ENCODE assay signal across 25 mouse cellular contexts in genomic region chrX:71366973-71367372, GRCm38 (mm10). TPM values are rescaled to one million over a fixed set of nuclear protein-coding genes. Genes with fewer than 3 reads are reported as not detected.
A peak's percentile ranks its signal among the peaks of the same experiment; 100 is the strongest.
DNase-seq lines count a peak whose midpoint lies in the region; ATAC-seq and TF ChIP-seq lines count a peak whose summit lies in the region.
"Had no signal": no experiment of that assay in that cellular context is flagged by ENCODE, and none has a peak within 500 bp of the region (broad histone marks: within the 10 kb centered on the region; RNA-seq: fewer than 3 reads in every experiment).

No protein-coding gene starts in this region.

- no peak for DNase-seq in thymus, adult 2 months
- no peak for DNase-seq in thymus, adult 18-20 months
- DNase-seq in CH12.LX (ENCODE audit: extremely low read depth), result peak; percentile 26
- peak; percentile 34 for DNase-seq in splenic B cell, adult 2 months (ENCODE audit: low read depth, low spot score)
- DNase-seq: cerebellum, adult 9-10 months; gastrocnemius, postnatal 14 days; heart, adult 2 months; heart, postnatal 4 days; kidney, adult 2 months; kidney, postnatal 10 days; left cerebral cortex, postnatal 4 days; liver; right cerebral cortex, postnatal 4 days; thymus, postnatal 36 days had no signal

- dilution Hi-C loops in CH12.LX (cut with MboI; ENCODE audit: extremely low pct_ligation_motif_present, extremely low pct_unique_long_range_greater_than_20kb, low sequenced_read_pairs), result no loop called here

- TF ChIP-seq RAD21 in CH12.LX (IDR thresholded peaks at IDR 0.05; ENCODE audit: low read depth, low read length), result no peak

- peak overlapping the region; percentile 62; the same call in 1 of the 2 replicates for H3K27ac ChIP-seq in thymus, adult 2 months (ENCODE audit: control insufficient read depth, insufficient read depth, low read length)
- no peak overlapping the region; the same call in 1 of the 2 replicates for H3K27ac ChIP-seq in CH12.LX (ENCODE audit: insufficient read depth, low read depth)
- H3K27ac ChIP-seq in hindbrain, embryonic 13.5 days, result no peak overlapping the region
- no peak overlapping the region for H3K27ac ChIP-seq in forebrain, embryonic 12.5 days
- H3K27ac ChIP-seq: embryonic facial prominence, embryonic 13.5 days; forebrain, embryonic 15.5 days; heart, adult 2 months; layer of hippocampus, adult 2 months; midbrain, embryonic 15.5 days; stomach, embryonic 15.5 days had no signal

- no peak overlapping the region for H3K4me3 ChIP-seq in thymus, adult 2 months (ENCODE audit: control insufficient read depth, insufficient read depth, low read length)
- no peak overlapping the region for H3K4me3 ChIP-seq in CH12.LX (replicated peaks in 1 of 3; ENCODE audit: low read depth in 2 of 3, low read length in 2 of 3, poor library complexity in 1 of 3)
- no peak overlapping the region for H3K4me3 ChIP-seq in hindbrain, embryonic 13.5 days
- no peak overlapping the region for H3K4me3 ChIP-seq in forebrain, embryonic 12.5 days (replicated peaks)
- H3K4me3 ChIP-seq: embryonic facial prominence, embryonic 13.5 days; forebrain, embryonic 15.5 days; heart, adult 2 months; layer of hippocampus, adult 2 months; midbrain, embryonic 15.5 days; stomach, embryonic 15.5 days had no signal

- H3K27me3 ChIP-seq in thymus, adult 2 months (ENCODE audit: control insufficient read depth, insufficient read depth, low read length), result no peaks in the 10 kb centered on the region
- no peaks in the 10 kb centered on the region for H3K27me3 ChIP-seq in CH12.LX (replicated peaks)
- no peaks in the 10 kb centered on the region for H3K27me3 ChIP-seq in splenic B cell, adult 2 months (ENCODE audit: control insufficient read depth, insufficient read depth, low read length, poor library complexity, severe bottlenecking)
- H3K27me3 ChIP-seq in hindbrain, embryonic 13.5 days, result no peaks in the 10 kb centered on the region
- no peaks in the 10 kb centered on the region for H3K27me3 ChIP-seq in forebrain, embryonic 12.5 days
- H3K27me3 ChIP-seq: embryonic facial prominence, embryonic 13.5 days; forebrain, embryonic 15.5 days; midbrain, embryonic 15.5 days; stomach, embryonic 15.5 days had no signal

- H3K9ac ChIP-seq in CH12.LX (ENCODE audit: insufficient read depth, low read depth), result no peak overlapping the region; the same call in 1 of the 2 replicates
- no peak overlapping the region for H3K9ac ChIP-seq in hindbrain, embryonic 13.5 days
- no peak overlapping the region for H3K9ac ChIP-seq in forebrain, embryonic 12.5 days
- H3K9ac ChIP-seq: embryonic facial prominence, embryonic 13.5 days; forebrain, embryonic 15.5 days; midbrain, embryonic 15.5 days; stomach, embryonic 15.5 days had no signal

- no peaks in the 10 kb centered on the region; the same call in 1 of the 2 replicates for H3K79me2 ChIP-seq in CH12.LX (replicated peaks; ENCODE audit: control insufficient read depth, extremely low read depth, insufficient read depth, poor library complexity, severe bottlenecking)

- no peaks in the 10 kb centered on the region for H3K36me3 ChIP-seq in thymus, adult 2 months (ENCODE audit: control insufficient read depth, insufficient read depth, low read length)
- H3K36me3 ChIP-seq in CH12.LX (replicated peaks in 1 of 2; ENCODE audit: control insufficient read depth in 1 of 2, insufficient read depth in 1 of 2, low read length in 1 of 2), result peaks cover 0 to 5% of the 10 kb centered on the region in 2 experiments
- no peaks in the 10 kb centered on the region for H3K36me3 ChIP-seq in splenic B cell, adult 2 months (ENCODE audit: control insufficient read depth, insufficient read depth, low read length, poor library complexity, severe bottlenecking)
- H3K36me3 ChIP-seq in hindbrain, embryonic 13.5 days, result no peaks in the 10 kb centered on the region
- H3K36me3 ChIP-seq in forebrain, embryonic 12.5 days (replicated peaks), result no peaks in the 10 kb centered on the region
- H3K36me3 ChIP-seq: embryonic facial prominence, embryonic 13.5 days; forebrain, embryonic 15.5 days; midbrain, embryonic 15.5 days; stomach, embryonic 15.5 days had no signal

- no peak for TF ChIP-seq CTCF in thymus, adult 2 months (IDR thresholded peaks at IDR 0.05; ENCODE audit: borderline replicate concordance, control insufficient read depth, extremely low read depth, insufficient read depth, low read length, poor library complexity)
- TF ChIP-seq CTCF in CH12.LX (conservative IDR thresholded peaks at IDR 0.05 in 1 of 2, IDR thresholded peaks at IDR 0.05 in 1 of 2; ENCODE audit: low read depth in 2 of 2, low read length in 2 of 2), result no peak

- ATAC-seq in megakaryocyte, adult 5-6 weeks (ENCODE audit: poor library complexity, severe bottlenecking), result peak; percentile 27
- ATAC-seq in hindbrain, embryonic 13.5 days (ENCODE audit: low FRiP score), result no peak
- ATAC-seq in forebrain, embryonic 12.5 days (ENCODE audit: low FRiP score), result no peak
- ATAC-seq: forebrain, embryonic 15.5 days; hindbrain, embryonic 16.5 days; lung, postnatal 0 days; midbrain, embryonic 15.5 days had no signal

- TF ChIP-seq POLR2A in thymus, adult 2 months (IDR thresholded peaks at IDR 0.05; ENCODE audit: control insufficient read depth, extremely low read depth, insufficient read depth, low read length, poor library complexity), result no peak
- TF ChIP-seq POLR2A in CH12.LX (IDR thresholded peaks at IDR 0.05; ENCODE audit: low read depth, low read length), result no peak

- peak overlapping the region; percentile 38 for H3K4me2 ChIP-seq in CH12.LX (ENCODE audit: insufficient read depth, low read depth, poor library complexity, severe bottlenecking)
- H3K4me2 ChIP-seq in hindbrain, embryonic 13.5 days, result no peak overlapping the region
- H3K4me2 ChIP-seq in forebrain, embryonic 12.5 days, result no peak overlapping the region
- H3K4me2 ChIP-seq: embryonic facial prominence, embryonic 13.5 days; forebrain, embryonic 15.5 days; midbrain, embryonic 15.5 days; stomach, embryonic 15.5 days had no signal

- H3K4me1 ChIP-seq in thymus, adult 2 months (replicated peaks; ENCODE audit: control insufficient read depth, insufficient read depth, low read length), result peaks cover 6% of the 10 kb centered on the region
- H3K4me1 ChIP-seq in CH12.LX (ENCODE audit: control insufficient read depth in 1 of 2, insufficient read depth in 2 of 2), result peaks cover 0 to 17% of the 10 kb centered on the region in 2 experiments; a peak in 1 of 4 replicates
- H3K4me1 ChIP-seq in hindbrain, embryonic 13.5 days (replicated peaks), result no peaks in the 10 kb centered on the region
- no peaks in the 10 kb centered on the region for H3K4me1 ChIP-seq in forebrain, embryonic 12.5 days
- H3K4me1 ChIP-seq: embryonic facial prominence, embryonic 13.5 days; stomach, embryonic 15.5 days had no signal

- no peaks in the 10 kb centered on the region for H3K9me3 ChIP-seq in CH12.LX (replicated peaks; ENCODE audit: low read length)
- no peaks in the 10 kb centered on the region for H3K9me3 ChIP-seq in hindbrain, embryonic 13.5 days
- H3K9me3 ChIP-seq in forebrain, embryonic 12.5 days, result no peaks in the 10 kb centered on the region
- H3K9me3 ChIP-seq: embryonic facial prominence, embryonic 13.5 days; forebrain, embryonic 15.5 days; G1E; midbrain, embryonic 15.5 days; stomach, embryonic 15.5 days had no signal

- TF ChIP-seq EP300 in CH12.LX (IDR thresholded peaks at IDR 0.05; ENCODE audit: low read length), result no peak

- in situ Hi-C loops in CH12.LX (cut with MboI; ENCODE audit: low pct_ligation_motif_present, low pct_unique_long_range_greater_than_20kb, low sequenced_read_pairs), result no loop called here

TF ChIP-seq in CH12.LX, 34 proteins besides CTCF, POLR2A, EP300 and RAD21:
- TF ChIP-seq E2F4 (IDR thresholded peaks at IDR 0.05; ENCODE audit: insufficient replicate concordance, low read depth, low read length) (no peak), JUN (IDR thresholded peaks at IDR 0.05; ENCODE audit: insufficient read depth, low read depth, low read length) (no peak), HCFC1 (IDR thresholded peaks at IDR 0.05; ENCODE audit: low read depth, low read length) (no peak), MXI1 (IDR thresholded peaks at IDR 0.05; ENCODE audit: low read depth, low read length) (no peak), NELFE (IDR thresholded peaks at IDR 0.05; ENCODE audit: low read depth, low read length) (no peak), IRF4 (IDR thresholded peaks at IDR 0.05; ENCODE audit: low read depth, low read length) (no peak), RCOR1 (conservative IDR thresholded peaks at IDR 0.05; ENCODE audit: low read depth, low read length) (no peak), BHLHE40 (IDR thresholded peaks at IDR 0.05; ENCODE audit: low read depth, low read length) (no peak), MYC (IDR thresholded peaks at IDR 0.05; ENCODE audit: low read depth, low read length) (no peak), ETS1 (conservative IDR thresholded peaks at IDR 0.05; ENCODE audit: low read depth, low read length) (no peak), TBP (conservative IDR thresholded peaks at IDR 0.05; ENCODE audit: low read depth, low read length) (no peak), PAX5 (IDR thresholded peaks at IDR 0.05; ENCODE audit: low read length) (no peak), USF2 (conservative IDR thresholded peaks at IDR 0.05; ENCODE audit: low read depth, low read length) (no peak), SMC3 (IDR thresholded peaks at IDR 0.05; ENCODE audit: low read depth, low read length) (no peak), MAFK (IDR thresholded peaks at IDR 0.05; ENCODE audit: insufficient replicate concordance, low read length) (no peak), CHD2 (IDR thresholded peaks at IDR 0.05; ENCODE audit: low read length) (no peak), GABPA (IDR thresholded peaks at IDR 0.05; ENCODE audit: insufficient replicate concordance, low read depth, low read length) (no peak)

RNA-seq across cellular contexts. Expression of gene Mtmr1, which starts 2.4 kb away (rescaled TPM):
- polyA plus RNA-seq in thymus, adult 2 months (2012; rRNA removed), result 17.2 and 19.2 TPM in 2 replicates
- total RNA-seq in CH12.LX (2012; rRNA removed), result 17.2 and 17.5 TPM in 2 replicates
- 35.3 and 43.4 TPM in 2 replicates for total RNA-seq in CH12.LX (2014; rRNA removed)
- polyA plus RNA-seq in CH12.LX (2012; ENCODE audit: insufficient read length, low read depth), result 15.3 and 15.6 TPM in 2 replicates
- 24.5 and 25.8 TPM in 2 replicates for total RNA-seq in megakaryocyte, adult 5-6 weeks (2015)
- total RNA-seq in megakaryocyte, adult 5-6 weeks (2017), result 28.9 and 36.1 TPM in 2 replicates
- polyA plus RNA-seq in hindbrain, embryonic 13.5 days (2015; fragmentation: Nextera tagmentation; extraction: Ambion mirVana), result 17.4 and 18.1 TPM in 2 replicates
- 17.3 and 18.8 TPM in 2 replicates for polyA plus RNA-seq in forebrain, embryonic 12.5 days (2016; fragmentation: Nextera tagmentation; extraction: Ambion mirVana)

Comparison
In these comparisons a context has a peak if more than half of its experiments do, and no peak if none do; other contexts are left out.
1. DNase-seq: peak in CH12.LX (single experiment) and splenic B cell, adult 2 months (single experiment); none in thymus, adult 2 months (single experiment) and thymus, adult 18-20 months (0 of 2).